Mouse (Mus musculus): ENCODE measurements around the gene Tcte3.
"Not testable (repeated sequence)": the region's sequence is repeated elsewhere in the genome, so short reads cannot be mapped to it uniquely, and the experiment has no call there.

DNA sequence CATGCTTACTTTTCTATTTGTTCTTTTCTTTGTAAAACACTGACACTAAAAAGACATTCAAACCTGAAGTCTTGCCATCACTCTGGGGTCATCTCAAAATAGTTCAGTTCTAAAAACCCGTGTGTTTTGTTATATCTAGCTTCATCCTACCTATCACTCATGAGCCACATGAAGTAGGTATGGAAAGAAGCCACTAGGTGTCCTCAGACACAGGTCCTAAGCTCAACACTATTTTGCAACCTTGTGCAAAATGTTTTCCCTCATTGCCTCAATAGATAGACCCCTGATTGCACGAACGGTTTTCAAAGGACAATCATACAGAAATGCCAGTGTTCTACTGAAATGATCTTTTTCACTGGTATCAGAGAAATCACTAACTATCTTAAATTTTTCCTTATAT lies 32.2 kb downstream of the Tcte3 start:
- not testable (repeated sequence) for TF ChIP-seq POLR2A (IDR thresholded peaks at IDR 0.05; ENCODE audit: insufficient read depth, low read depth, low read length); CTCF (IDR thresholded peaks at IDR 0.05)

All from heart, adult 2 months (tissue).